ENCODE assay signal across 16 mouse cellular contexts in genomic region chr5:64112360-64112759, GRCm38 (mm10). TPM values are rescaled to one million over a fixed set of nuclear protein-coding genes. Genes with fewer than 3 reads are reported as not detected.
DNase-seq lines count a peak whose midpoint lies in the region; ATAC-seq and TF ChIP-seq lines count a peak whose summit lies in the region.
"Had no signal": no experiment of that assay in that cellular context is flagged by ENCODE, and none has a peak within 500 bp of the region (broad histone marks: within the 10 kb centered on the region; RNA-seq: fewer than 3 reads in every experiment).

No protein-coding gene starts in this region.

- H3K79me2 ChIP-seq in C2C12 (ENCODE audit: control insufficient read depth, insufficient read depth) = no peaks in the 10 kb centered on the region

- H3K9ac ChIP-seq in heart, embryonic 11.5 days (ENCODE audit: low read depth, low read length) = no peak overlapping the region
- no peak overlapping the region for H3K9ac ChIP-seq in forebrain, embryonic 12.5 days
- H3K9ac ChIP-seq: embryonic facial prominence, embryonic 12.5 days; liver, embryonic 14.5 days had no signal

- no peak overlapping the region for H3K4me3 ChIP-seq in C2C12 (ENCODE audit: insufficient read depth, poor library complexity, severe bottlenecking)
- H3K4me3 ChIP-seq in heart, embryonic 11.5 days (ENCODE audit: low read depth, low read length) = no peak overlapping the region
- H3K4me3 ChIP-seq in forebrain, embryonic 12.5 days (replicated peaks) = no peak overlapping the region
- H3K4me3 ChIP-seq: embryonic facial prominence, embryonic 12.5 days; layer of hippocampus, adult 2 months had no signal

- 68% methylated on average over 3 of the region's 3 CpGs for WGBS in heart, embryonic 11.5 days (ENCODE audit: insufficient replicate concordance)
- 93% methylated on average over 3 of the region's 3 CpGs for WGBS in forebrain, embryonic 12.5 days

- H3K36me3 ChIP-seq in C2C12 (ENCODE audit: control insufficient read depth, insufficient read depth) = peaks cover 45% of the 10 kb centered on the region
- H3K36me3 ChIP-seq in heart, embryonic 11.5 days (ENCODE audit: control insufficient read depth, insufficient read depth, low read length) = peaks cover 44% of the 10 kb centered on the region
- peaks cover 69% of the 10 kb centered on the region for H3K36me3 ChIP-seq in forebrain, embryonic 12.5 days (replicated peaks)

- H3K4me2 ChIP-seq in heart, embryonic 11.5 days = no peak overlapping the region
- H3K4me2 ChIP-seq in forebrain, embryonic 12.5 days = no peak overlapping the region
- H3K4me2 ChIP-seq: embryonic facial prominence, embryonic 12.5 days had no signal

- H3K4me1 ChIP-seq in heart, embryonic 11.5 days (ENCODE audit: control insufficient read depth, insufficient read depth, low read length) = no peaks in the 10 kb centered on the region
- H3K4me1 ChIP-seq in forebrain, embryonic 12.5 days = no peaks in the 10 kb centered on the region
- H3K4me1 ChIP-seq: embryonic facial prominence, embryonic 12.5 days had no signal

- no peak for TF ChIP-seq CTCF in C2C12 (IDR thresholded peaks at IDR 0.05; ENCODE audit: control insufficient read depth, insufficient read depth, insufficient read length)

- 0 out of 2 replicates have a peak, but pooled peaks have one; percentile 38 for ATAC-seq in frontal cortex, adult (ENCODE audit: low TSS enrichment)
- ATAC-seq in heart, embryonic 11.5 days (replicated peaks; ENCODE audit: insufficient number of reproducible peaks, low FRiP score, low TSS enrichment) = no peak
- ATAC-seq in forebrain, embryonic 12.5 days (ENCODE audit: low FRiP score) = no peak
- ATAC-seq: forebrain, embryonic 14.5 days had no signal

- no peaks in the 10 kb centered on the region for H3K79me3 ChIP-seq in C2C12 (ENCODE audit: low read depth)

- H3ac ChIP-seq in C2C12 (ENCODE audit: control insufficient read depth, insufficient read length, low read depth) = no peak overlapping the region

- no peak overlapping the region for H3K27ac ChIP-seq in heart, embryonic 11.5 days (ENCODE audit: low read depth, low read length)
- H3K27ac ChIP-seq in forebrain, embryonic 12.5 days = no peak overlapping the region
- H3K27ac ChIP-seq: embryonic facial prominence, embryonic 12.5 days; layer of hippocampus, adult 2 months; liver, embryonic 14.5 days had no signal

- DNase-seq in frontal cortex, postnatal 10 days (ENCODE audit: low spot score in 2 of 2) = no peak
- peak; percentile 71 to 73 for DNase-seq in adrenal gland, postnatal 36 days
- DNase-seq in kidney, postnatal 25 days = peak; percentile 7 to 57
- DNase-seq in left cerebral cortex, adult 11 months (ENCODE audit: low spot score) = no peak
- DNase-seq: B cell, adult 2 months; gastrocnemius, postnatal 36 days; heart, postnatal 10 days; right cerebral cortex, postnatal 14 days had no signal

- H3K27me3 ChIP-seq in C2C12 (ENCODE audit: control insufficient read depth, insufficient read depth, insufficient read length) = no peaks in the 10 kb centered on the region
- no peaks in the 10 kb centered on the region for H3K27me3 ChIP-seq in heart, embryonic 11.5 days (ENCODE audit: control insufficient read depth, insufficient read depth, low read length)
- H3K27me3 ChIP-seq in forebrain, embryonic 12.5 days = no peaks in the 10 kb centered on the region
- H3K27me3 ChIP-seq: embryonic facial prominence, embryonic 12.5 days had no signal

- H3K9me3 ChIP-seq in heart, embryonic 11.5 days (replicated peaks; ENCODE audit: control insufficient read depth, low read length) = peaks cover 8% of the 10 kb centered on the region
- H3K9me3 ChIP-seq in forebrain, embryonic 12.5 days = peaks cover 12% of the 10 kb centered on the region; the same call in 1 of the 2 replicates

TF ChIP-seq in C2C12, 6 proteins besides CTCF, POLR2A, EP300 and RAD21:
- TF ChIP-seq USF1 (IDR thresholded peaks at IDR 0.05; ENCODE audit: low read depth) (no peak), CEBPB (IDR thresholded peaks at IDR 0.05; ENCODE audit: low read depth) (peak; percentile 49), FOSL1 (IDR thresholded peaks at IDR 0.05; ENCODE audit: insufficient read depth, low read length, poor library complexity, severe bottlenecking) (peak; percentile 98), MYOG (IDR thresholded peaks at IDR 0.05; ENCODE audit: control insufficient read depth, extremely low read depth, insufficient read length) (no peak), MYOD1 (IDR thresholded peaks at IDR 0.05; ENCODE audit: control insufficient read depth, insufficient read length, low read depth) (peak; percentile 69), MAX (IDR thresholded peaks at IDR 0.05) (no peak)

RNA-seq across cellular contexts. Expression of gene Pgm2, which starts 19.6 kb away (rescaled TPM):
- 22.6 TPM for polyA plus RNA-seq in C2C12 (2012; fragmentation: generic; extraction: Trizol)
- total RNA-seq in adrenal gland, postnatal 36 days (2021) = 10 to 100 TPM; 17.8 to 25.3 TPM
- polyA plus RNA-seq in heart, embryonic 11.5 days (2014; fragmentation: Nextera tagmentation; extraction: Ambion mirVana) = 18.1 and 20.2 TPM in 2 replicates
- polyA plus RNA-seq in forebrain, embryonic 12.5 days (2016; fragmentation: Nextera tagmentation; extraction: Ambion mirVana) = 30.7 and 31.5 TPM in 2 replicates

RNA-seq across cellular contexts. Expression of gene Tbc1d1, which starts 43.7 kb away (rescaled TPM):
- 25.0 TPM for polyA plus RNA-seq in C2C12 (2012; fragmentation: generic; extraction: Trizol)
- total RNA-seq in adrenal gland, postnatal 36 days (2021) = 10 to 100 TPM; 11.0 to 16.6 TPM
- polyA plus RNA-seq in heart, embryonic 11.5 days (2014; fragmentation: Nextera tagmentation; extraction: Ambion mirVana) = 36.3 and 41.5 TPM in 2 replicates
- 25.3 and 26.4 TPM in 2 replicates for polyA plus RNA-seq in forebrain, embryonic 12.5 days (2016; fragmentation: Nextera tagmentation; extraction: Ambion mirVana)

Comparison
In these comparisons a context has a peak if more than half of its experiments do, and no peak if none do; other contexts are left out.
1. DNase-seq: peak in adrenal gland, postnatal 36 days (2 of 2) and kidney, postnatal 25 days (2 of 2); none in frontal cortex, postnatal 10 days (0 of 2) and left cerebral cortex, adult 11 months (single experiment).